Mouse (Mus musculus) cortical plate, adult 2 months (tissue): ENCODE data around the gene Phc2.

Source experiments
- CTCF ChIP-seq: fragments of 200-500 bp; IDR thresholded peaks from 2 replicates; pipeline ENCODE4 v1.5.1; 2011; ENCODE audit warnings: mild to moderate bottlenecking, control low read depth, low read length; ENCODE audit not compliant: insufficient read depth; ENCODE audit errors: extremely low read depth
- POLR2A ChIP-seq: fragments of 200-500 bp; IDR thresholded peaks from 2 replicates; pipeline ENCODE4 v1.6.1; 2011; ENCODE audit warnings: mild to moderate bottlenecking, low read length, control low read depth; ENCODE audit not compliant: insufficient read depth; ENCODE audit errors: extremely low read depth

DNA sequence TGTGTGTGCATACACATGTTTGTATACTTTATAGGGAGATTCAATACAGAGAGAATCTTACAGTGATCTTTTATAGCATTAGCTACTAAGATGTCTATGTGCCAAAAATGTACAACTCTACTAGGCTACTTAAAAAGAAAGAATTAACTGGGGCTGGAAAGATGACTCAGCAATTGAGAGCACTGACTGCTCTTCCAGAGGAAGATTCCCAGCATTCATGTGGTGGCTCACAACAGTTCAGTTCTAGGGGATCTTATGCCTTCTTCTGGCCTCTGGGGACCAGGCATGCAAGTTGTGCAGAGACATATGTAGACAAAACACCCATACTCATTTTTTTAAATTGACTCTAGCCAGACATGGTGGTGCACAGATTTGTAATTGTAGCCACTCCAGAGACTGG is 39.8 kb downstream of the Phc2 start:
- TF ChIP-seq CTCF: no peak
- TF ChIP-seq POLR2A: no peak
